In genomic region chrY:897393-898227, GRCm38 (mm10) we compare ENCODE assay signal across 9 mouse cellular contexts. TPM values are rescaled to one million over a fixed set of nuclear protein-coding genes. Genes with fewer than 3 reads are reported as not detected.
A peak's percentile ranks its signal among the peaks of the same experiment; 100 is the strongest.
DNase-seq lines count a peak whose midpoint lies in the region; ATAC-seq and TF ChIP-seq lines count a peak whose summit lies in the region.
"Had no signal": no experiment of that assay in that cellular context is flagged by ENCODE, and none has a peak within 500 bp of the region (broad histone marks: within the 10 kb centered on the region; RNA-seq: fewer than 3 reads in every experiment).

Gene Kdm5d (plus strand): TSS chrY:897788.

- no peaks in the 10 kb centered on the region for H3K9me3 ChIP-seq in intestine, postnatal 0 days (ENCODE audit: control insufficient read depth)
- H3K9me3 ChIP-seq in lung, postnatal 0 days (ENCODE audit: low read length), result no peaks in the 10 kb centered on the region

- DNase-seq in left cerebral cortex, adult 11 months (ENCODE audit: low spot score), result peak; percentile 13
- DNase-seq in left cerebral cortex, adult 8-10 months (ENCODE audit: low spot score in 2 of 2), result no peak
- peak; percentile 73 for DNase-seq in embryo, embryonic 11 days
- DNase-seq in gonadal fat pad, adult 2 months (ENCODE audit: low read depth), result peak; percentile 20
- DNase-seq in lung, postnatal 0 days (ENCODE audit: low spot score), result peak; percentile 68
- DNase-seq in cerebellum, adult 8-10 months, result no peak

- peak within 1 kb of the TSS; percentile 45 for H3K4me2 ChIP-seq in intestine, postnatal 0 days (replicated peaks; ENCODE audit: low read depth)
- 0 out of 2 replicates have a peak within 1 kb of the TSS, but pooled peaks have one; percentile 14 for H3K4me2 ChIP-seq in lung, postnatal 0 days (replicated peaks; ENCODE audit: low read depth, low read length)

- no peaks in the 10 kb centered on the region for H3K27me3 ChIP-seq in intestine, postnatal 0 days (replicated peaks; ENCODE audit: control insufficient read depth, insufficient read depth, low read length)
- no peaks in the 10 kb centered on the region for H3K27me3 ChIP-seq in lung, postnatal 0 days (replicated peaks; ENCODE audit: insufficient read depth, low read length)
- H3K27me3 ChIP-seq: Patski had no signal

- H3K4me3 ChIP-seq in intestine, postnatal 0 days (ENCODE audit: low read depth, low read length), result peak within 1 kb of the TSS; percentile 42
- peak within 1 kb of the TSS; percentile 35 for H3K4me3 ChIP-seq in lung, postnatal 0 days (ENCODE audit: low read depth, low read length)
- H3K4me3 ChIP-seq in olfactory bulb, adult 2 months (ENCODE audit: insufficient read depth, low read depth, low read length), result peak within 1 kb of the TSS; percentile 68

- TF ChIP-seq CTCF in intestine, postnatal 0 days (IDR thresholded peaks at IDR 0.05; ENCODE audit: low read depth), result no peak
- no peak for TF ChIP-seq CTCF in lung, postnatal 0 days (IDR thresholded peaks at IDR 0.05)
- TF ChIP-seq CTCF in olfactory bulb, adult 2 months (IDR thresholded peaks at IDR 0.05; ENCODE audit: insufficient read depth, low read depth, low read length), result no peak

- WGBS in intestine, postnatal 0 days, result 0% methylated on average over 31 of the region's 34 CpGs
- 5% methylated on average over 34 of the region's 34 CpGs for WGBS in lung, postnatal 0 days
- WGBS in olfactory bulb, adult 2 months, result under 1% methylated on average over 34 of the region's 34 CpGs

- H3K36me3 ChIP-seq in intestine, postnatal 0 days (ENCODE audit: control insufficient read depth, insufficient read depth), result no peaks in the 10 kb centered on the region
- no peaks in the 10 kb centered on the region for H3K36me3 ChIP-seq in lung, postnatal 0 days (ENCODE audit: insufficient read depth, low read length)

- no peak for ATAC-seq in intestine, postnatal 0 days
- ATAC-seq in lung, postnatal 0 days, result no peak; the same call in 1 of the 2 replicates
- ATAC-seq: Patski had no signal

- H3K27ac ChIP-seq in intestine, postnatal 0 days (ENCODE audit: low read depth, low read length), result peak within 1 kb of the TSS; percentile 35; the same call in 1 of the 2 replicates
- H3K27ac ChIP-seq in lung, postnatal 0 days (ENCODE audit: low read length), result no peak within 1 kb of the TSS
- peak within 1 kb of the TSS; percentile 44; the same call in 1 of the 2 replicates for H3K27ac ChIP-seq in olfactory bulb, adult 2 months (ENCODE audit: insufficient read depth, low read depth, low read length)

- TF ChIP-seq EP300 in lung, postnatal 0 days (IDR thresholded peaks at IDR 0.05), result no peak

- no peak for TF ChIP-seq POLR2A in olfactory bulb, adult 2 months (IDR thresholded peaks at IDR 0.05; ENCODE audit: insufficient read depth, low read depth, low read length)

- H3K4me1 ChIP-seq in intestine, postnatal 0 days (replicated peaks; ENCODE audit: control insufficient read depth, insufficient read depth, low read length), result no peaks in the 10 kb centered on the region
- no peaks in the 10 kb centered on the region for H3K4me1 ChIP-seq in lung, postnatal 0 days (ENCODE audit: insufficient read depth, low read depth, low read length)
- no peaks in the 10 kb centered on the region for H3K4me1 ChIP-seq in olfactory bulb, adult 2 months (ENCODE audit: control insufficient read depth, insufficient read depth, low read length)

- H3K9ac ChIP-seq in intestine, postnatal 0 days (ENCODE audit: low read depth, low read length), result peak within 1 kb of the TSS; percentile 37; the same call in 1 of the 2 replicates
- H3K9ac ChIP-seq in lung, postnatal 0 days (replicated peaks; ENCODE audit: low read depth), result no peak within 1 kb of the TSS

RNA-seq across cellular contexts. Expression of gene Kdm5d, which starts in this region (rescaled TPM):
- total RNA-seq in left cerebral cortex, adult 8-10 months (2022), result 10 to 100 TPM in 2 of 4 experiments, not detected in 2; 16.8 to 17.0 TPM
- 9.7 and 10.7 TPM in 2 replicates for polyA plus RNA-seq in gonadal fat pad, adult 2 months (2012; rRNA removed)
- polyA plus RNA-seq in intestine, postnatal 0 days (2015; fragmentation: Nextera tagmentation; extraction: Ambion mirVana), result not detected in 2 replicates
- polyA plus RNA-seq in lung, postnatal 0 days (2015; fragmentation: Nextera tagmentation; extraction: Ambion mirVana), result not detected in 2 replicates
- not detected in 2 replicates for polyA plus RNA-seq in olfactory bulb, adult 2 months (2012; ENCODE audit: insufficient read depth, insufficient read length, low replicate concordance, missing spikeins)

Comparison
In these comparisons a context has a peak if more than half of its experiments do, and no peak if none do; other contexts are left out.
1. DNase-seq: peak in left cerebral cortex, adult 11 months (single experiment), embryo, embryonic 11 days (single experiment), gonadal fat pad, adult 2 months (single experiment) and lung, postnatal 0 days (single experiment); none in left cerebral cortex, adult 8-10 months (0 of 2) and cerebellum, adult 8-10 months (single experiment).
2. Peak in every context shown above with its lines, with median percentiles within 50 percentile points of each other: H3K4me3 ChIP-seq.